Mouse (Mus musculus) retina, postnatal 7 days (tissue): ENCODE measurements around the gene Stxbp4.

ENCODE experiments used
- DNase-seq: peaks from one replicate; pipeline ENCODE4 v3.0.0-alpha.2; 2012; ENCODE audit warnings: low read depth, low spot score

The Stxbp4 gene

GRCm38 (mm10) chr11:90650231-90650885 lies 12.5 kb upstream of the Stxbp4 start:
- no peak for DNase-seq

GRCm38 (mm10) chr11:90649777-90650176 lies 11.9 kb upstream of the Stxbp4 start:
- DNase-seq, result no peak

- peak; percentile 11 for DNase-seq
These were observed 487 bp upstream of the Stxbp4 start for GRCm38 (mm10) chr11:90638312-90638830.

GRCm38 (mm10) chr11:90634661-90635060 lies 3.2 kb downstream of the Stxbp4 start:
- no peak for DNase-seq

DNA sequence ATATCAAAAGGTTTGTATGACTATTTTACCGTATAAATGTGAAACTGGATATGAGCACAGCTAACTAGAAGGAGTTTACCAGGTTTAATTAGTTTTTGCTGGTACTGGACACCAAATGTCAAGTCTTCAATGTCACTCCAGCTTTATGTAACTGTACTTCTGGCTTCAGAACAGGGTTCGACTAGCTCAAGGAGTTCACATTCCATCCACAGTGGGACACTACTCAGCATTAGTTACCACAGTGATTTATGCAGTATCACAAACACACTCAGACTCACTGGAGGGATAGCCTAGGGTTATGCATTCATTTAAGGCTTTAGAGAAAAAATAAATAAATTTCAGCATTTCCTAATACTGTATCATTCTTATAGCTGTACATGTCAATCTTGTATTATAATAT lies 5.4 kb downstream of the Stxbp4 start:
- DNase-seq, result no peak

GRCm38 (mm10) chr11:90627751-90628150 lies 10.1 kb downstream of the Stxbp4 start:
- DNase-seq, result no peak

GRCm38 (mm10) chr11:90625174-90625573 lies 12.7 kb downstream of the Stxbp4 start:
- DNase-seq, result no peak

- peak; percentile 51 for DNase-seq
These were observed 14.4 kb downstream of the Stxbp4 start for GRCm38 (mm10) chr11:90623477-90623876.

GRCm38 (mm10) chr11:90622500-90622899 lies 15.4 kb downstream of the Stxbp4 start:
- DNase-seq, result no peak

- DNase-seq, result no peak
These were observed 15.8 kb downstream of the Stxbp4 start for GRCm38 (mm10) chr11:90622044-90622443.

GRCm38 (mm10) chr11:90616431-90616830 lies 21.5 kb downstream of the Stxbp4 start:
- DNase-seq, result peak; percentile 33

- DNase-seq, result no peak
These were observed 23.1 kb downstream of the Stxbp4 start for GRCm38 (mm10) chr11:90614743-90615142.

- no peak for DNase-seq
These were observed 25.8 kb downstream of the Stxbp4 start for GRCm38 (mm10) chr11:90612118-90612517.

GRCm38 (mm10) chr11:90603066-90603465 lies 34.8 kb downstream of the Stxbp4 start:
- no peak for DNase-seq

- no peak for DNase-seq
These were observed 42.1 kb downstream of the Stxbp4 start for GRCm38 (mm10) chr11:90595826-90596225.

DNA sequence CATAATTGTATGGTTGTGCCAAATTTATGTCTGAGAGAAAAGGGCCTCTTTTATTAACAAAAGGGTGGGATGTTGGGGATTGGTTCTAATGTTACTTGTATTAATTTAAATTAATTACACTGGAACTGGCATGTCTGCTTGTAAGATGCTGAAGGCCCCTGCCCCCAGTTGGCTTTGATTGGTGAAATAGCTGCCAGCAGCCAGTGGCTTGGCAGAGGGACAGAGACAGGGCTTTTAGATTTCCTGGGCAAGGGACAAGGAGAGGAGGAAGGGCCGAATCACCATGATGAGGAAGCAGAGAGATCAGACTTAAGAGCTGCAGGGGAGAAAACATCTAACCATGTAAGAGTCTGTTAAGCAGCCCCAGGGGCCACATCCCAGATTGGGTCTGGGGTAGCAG lies 46.9 kb downstream of the Stxbp4 start:
- DNase-seq, result no peak

DNA sequence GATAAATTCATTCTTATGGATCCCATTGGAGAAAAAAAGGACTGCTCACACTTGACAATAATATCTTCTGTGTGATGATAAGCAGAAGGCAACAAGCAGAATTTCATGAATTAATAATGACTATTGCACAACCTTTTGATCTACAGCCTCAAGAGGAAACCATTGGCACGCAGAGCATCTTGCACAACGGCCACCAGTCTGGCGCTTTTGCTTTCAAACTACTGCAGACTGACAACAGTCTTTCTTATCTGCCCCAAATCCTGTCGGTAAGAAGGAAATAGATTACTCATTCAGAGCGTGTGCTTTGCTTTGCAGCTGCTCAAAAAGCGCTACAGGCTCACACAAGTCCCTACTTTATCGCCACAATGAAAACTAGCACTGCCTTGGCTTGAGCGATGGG lies 51.7 kb downstream of the Stxbp4 start:
- DNase-seq, result no peak

GRCm38 (mm10) chr11:90585754-90586153 lies 52.1 kb downstream of the Stxbp4 start:
- no peak for DNase-seq

- no peak for DNase-seq
These were observed 60.7 kb downstream of the Stxbp4 start for GRCm38 (mm10) chr11:90577057-90577780.

GRCm38 (mm10) chr11:90576282-90576972 lies 61.5 kb downstream of the Stxbp4 start:
- no peak for DNase-seq

- no peak for DNase-seq
These were observed 62.3 kb downstream of the Stxbp4 start for GRCm38 (mm10) chr11:90575491-90576048.

DNA sequence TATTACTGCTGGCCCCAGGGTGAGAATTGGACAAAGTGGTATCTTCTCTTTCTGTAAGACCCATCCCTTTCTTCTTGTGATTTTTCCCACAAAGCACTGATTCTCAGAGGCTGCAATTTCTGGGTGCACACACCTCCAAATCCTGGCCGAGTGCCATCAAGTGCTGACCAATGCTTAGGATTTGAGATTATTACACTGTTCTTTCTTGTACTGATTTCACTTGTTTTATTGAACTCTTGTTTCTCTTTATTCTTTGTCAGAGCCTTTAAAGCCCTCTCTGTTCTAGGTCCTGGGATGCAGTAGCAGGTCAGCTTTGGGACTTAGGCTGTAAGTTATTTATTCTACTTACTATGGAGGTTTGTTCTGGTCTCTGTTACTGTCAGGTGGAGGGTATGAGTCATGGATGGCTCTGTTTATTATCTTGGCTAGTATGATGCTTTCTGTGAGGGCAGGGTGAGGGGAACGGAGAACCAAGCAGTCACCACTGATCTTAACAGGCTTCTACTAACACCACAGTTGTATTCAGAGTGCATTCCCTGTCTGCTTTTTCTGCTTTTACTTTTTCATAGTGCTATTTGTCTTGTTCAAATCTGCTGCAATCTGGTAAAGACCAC lies 67.1 kb downstream of the Stxbp4 start:
- DNase-seq, result no peak
